Mouse (Mus musculus) forebrain, embryonic 15.5 days (tissue): ENCODE data around the gene Fbxw7. TPM values are rescaled to one million over a fixed set of nuclear protein-coding genes. Genes with fewer than 3 reads are reported as not detected.

ENCODE experiments used
- ATAC-seq: fragments of 200-750 bp; cut with Nextera tagmentation; replicated peaks from 2 replicates; pipeline ENCODE4 v1.8.0; 2017; ENCODE audit warnings: mild to moderate bottlenecking, moderate TSS enrichment, moderate library complexity
- H3K27ac ChIP-seq: fragments of 300-500 bp; sonication (generic); replicated peaks from 2 replicates; pipeline ENCODE4 v1.5.1; 2015; ENCODE audit warnings: mild to moderate bottlenecking, inconsistent platforms
- H3K27me3 ChIP-seq: fragments of 300-500 bp; sonication (generic); 2 replicates; pipeline ENCODE4 v1.6.1; 2015; ENCODE audit warnings: inconsistent platforms
- H3K36me3 ChIP-seq: fragments of 300-500 bp; sonication (generic); 2 replicates; pipeline ENCODE4 v1.6.1; 2015; ENCODE audit warnings: mild to moderate bottlenecking, inconsistent platforms
- H3K4me1 ChIP-seq: fragments of 300-500 bp; sonication (generic); 2 replicates; pipeline ENCODE4 v1.6.1; 2015; ENCODE audit warnings: inconsistent platforms
- H3K4me2 ChIP-seq: fragments of 300-500 bp; sonication (generic); replicated peaks from 2 replicates; pipeline ENCODE4 v1.6.1; 2015; ENCODE audit warnings: mild to moderate bottlenecking, inconsistent platforms
- H3K4me3 ChIP-seq: fragments of 300-500 bp; sonication (generic); 2 replicates; pipeline ENCODE4 v1.5.1; 2015; ENCODE audit warnings: mild to moderate bottlenecking, inconsistent platforms
- H3K9ac ChIP-seq: fragments of 300-500 bp; sonication (generic); replicated peaks from 2 replicates; pipeline ENCODE4 v1.6.1; 2015; ENCODE audit warnings: mild to moderate bottlenecking, inconsistent platforms
- H3K9me3 ChIP-seq: fragments of 300-500 bp; sonication (generic); 2 replicates; pipeline ENCODE4 v1.6.1; 2016; ENCODE audit warnings: inconsistent platforms
- WGBS: fragments of 180-500 bp; shearing (Covaris S2); methylation state at CpG from one replicate; pipeline ENCODE4 v1.1.7; 2015; ENCODE audit warnings: mixed read lengths; 5-methylcytosine and 5-hydroxymethylcytosine counted together
- polyA plus RNA-seq: library from polyadenylated mRNA; unstranded; fragments of >200 nt; fragmentation: Nextera tagmentation; extraction: Ambion mirVana; gene quantifications from 2 replicates; pipeline ENCODE4 v1.2.1, GENCODE M21; 2015

The Fbxw7 gene
- polyA plus RNA-seq, 1 experiment from 2014 or later = 37.6 TPM

DNA sequence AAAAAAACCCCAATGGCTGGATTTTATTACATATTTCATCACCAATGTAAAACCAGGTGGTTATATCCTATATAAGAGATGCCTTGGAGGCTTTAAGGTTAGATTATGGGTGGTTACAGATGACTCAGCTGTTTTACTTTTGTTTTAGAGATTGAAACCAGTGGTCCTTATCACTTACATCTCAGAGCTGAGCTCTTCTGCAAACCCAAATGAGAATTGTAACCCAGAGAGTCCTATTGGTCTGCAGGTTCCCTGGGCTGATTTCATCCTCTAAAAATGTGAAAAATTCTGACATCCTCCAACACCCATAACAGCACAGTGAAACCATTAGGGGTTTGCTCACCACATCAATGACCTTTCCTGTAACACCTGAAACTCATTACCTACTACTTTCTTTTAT lies 6.2 kb upstream of the Fbxw7 start:
- Histone ChIP-seq H3K36me3 (no peaks in the 10 kb centered on the region), H3K4me1 (peaks cover 15% of the 10 kb centered on the region), H3K27ac (no peak overlapping the region), H3K9me3 (no peaks in the 10 kb centered on the region), H3K4me2 (no peak overlapping the region), H3K27me3 (no peaks in the 10 kb centered on the region), H3K4me3 (no peak overlapping the region), H3K9ac (no peak overlapping the region)
- ATAC-seq = no peak

GRCm38 (mm10) chr3:84810803-84811202 lies 4.3 kb upstream of the Fbxw7 start:
- Histone ChIP-seq H3K27me3 (no peaks in the 10 kb centered on the region), H3K4me1 (peaks cover 22% of the 10 kb centered on the region), H3K9ac (no peak overlapping the region), H3K9me3 (no peaks in the 10 kb centered on the region), H3K36me3 (no peaks in the 10 kb centered on the region), H3K27ac (no peak overlapping the region), H3K4me2 (no peak overlapping the region), H3K4me3 (no peak overlapping the region)
- no peak for ATAC-seq

DNA sequence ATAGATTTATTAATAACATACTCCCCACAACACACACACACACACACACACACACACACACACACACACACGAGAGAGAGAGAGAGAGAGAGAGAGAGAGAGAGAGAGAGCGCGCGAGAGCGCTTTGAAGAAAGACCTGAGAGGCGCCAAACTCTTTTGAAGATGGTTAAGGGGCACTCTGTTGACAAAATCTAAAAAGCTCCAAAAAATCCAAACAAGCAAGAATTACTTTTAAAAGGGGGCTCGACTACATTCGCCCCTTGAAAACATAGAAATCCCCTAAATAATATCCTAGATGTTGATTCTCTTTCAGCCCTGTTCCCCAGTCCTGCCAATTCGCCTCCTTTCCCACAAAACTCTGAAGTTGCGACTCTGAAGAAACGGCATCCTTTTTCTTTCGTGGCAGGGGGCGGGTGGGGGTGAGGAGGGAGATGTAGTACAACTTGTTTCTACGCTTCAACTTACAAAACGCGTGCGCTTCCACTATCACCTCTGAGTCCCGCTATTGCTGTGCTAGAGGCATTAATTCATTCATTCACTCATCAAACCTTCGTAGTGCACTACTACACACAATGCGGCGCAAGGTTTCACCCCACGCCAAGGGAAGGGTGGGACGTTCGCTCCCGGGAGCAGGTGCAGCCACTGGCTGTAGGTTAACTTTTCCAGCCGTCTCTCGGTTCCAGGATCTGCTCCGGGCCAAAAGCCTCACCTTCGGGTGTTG lies 1.5 kb upstream of the Fbxw7 start:
- Histone ChIP-seq H3K4me3 (peak overlapping the region; percentile 87), H3K9ac (peak overlapping the region; percentile 76), H3K4me2 (peak overlapping the region; percentile 58), H3K9me3 (no peaks in the 10 kb centered on the region), H3K27ac (peak overlapping the region; percentile 97), H3K27me3 (no peaks in the 10 kb centered on the region), H3K4me1 (peaks cover 35% of the 10 kb centered on the region), H3K36me3 (no peaks in the 10 kb centered on the region)
- no peak; the same call in 1 of the 2 replicates for ATAC-seq
- WGBS = under 1% methylated on average over 29 of the region's 29 CpGs

- H3K36me3 ChIP-seq = no peaks in the 10 kb centered on the region
- under 1% methylated on average over 57 of the region's 60 CpGs for WGBS
- H3K27me3 ChIP-seq = no peaks in the 10 kb centered on the region
- peak overlapping the region; percentile 97 for H3K27ac ChIP-seq
- no peaks in the 10 kb centered on the region for H3K9me3 ChIP-seq
- H3K9ac ChIP-seq = peak overlapping the region; percentile 86
- H3K4me2 ChIP-seq = peak overlapping the region; percentile 99
- H3K4me1 ChIP-seq = peaks cover 35% of the 10 kb centered on the region
- H3K4me3 ChIP-seq = peak overlapping the region; percentile 87
- peak; percentile 98 for ATAC-seq
Measured at GRCm38 (mm10) chr3:84814157-84814761, 809 bp upstream of the Fbxw7 start.

DNA sequence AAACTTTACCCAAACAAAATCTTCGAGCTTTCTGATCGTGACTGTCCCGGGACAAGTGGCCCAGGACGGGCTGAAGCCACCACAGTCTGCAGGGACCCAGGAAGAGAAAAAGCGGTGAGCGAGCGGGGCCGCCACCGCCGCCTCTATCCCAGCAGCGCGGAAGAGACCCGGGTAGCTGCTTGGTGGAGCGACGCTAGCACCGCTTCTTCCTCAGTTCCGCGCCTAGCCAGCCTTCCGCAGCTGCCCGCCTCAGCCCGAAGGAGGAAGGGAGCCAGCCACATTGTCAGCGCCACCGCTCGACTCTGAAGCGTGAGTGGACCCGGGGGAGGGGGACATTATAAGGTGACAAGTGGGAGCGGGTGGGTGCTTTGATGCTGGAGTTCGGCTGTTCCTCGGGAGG lies 393 bp downstream of the Fbxw7 start:
- WGBS = 0% methylated on average over 29 of the region's 29 CpGs
- H3K9ac ChIP-seq = peak overlapping the region; percentile 86
- no peak for ATAC-seq
- H3K4me2 ChIP-seq = peak overlapping the region; percentile 99
- peak overlapping the region; percentile 87 for H3K4me3 ChIP-seq
- no peaks in the 10 kb centered on the region for H3K9me3 ChIP-seq
- H3K27me3 ChIP-seq = no peaks in the 10 kb centered on the region
- H3K4me1 ChIP-seq = peaks cover 35% of the 10 kb centered on the region
- peak overlapping the region; percentile 97 for H3K27ac ChIP-seq
- H3K36me3 ChIP-seq = no peaks in the 10 kb centered on the region

DNA sequence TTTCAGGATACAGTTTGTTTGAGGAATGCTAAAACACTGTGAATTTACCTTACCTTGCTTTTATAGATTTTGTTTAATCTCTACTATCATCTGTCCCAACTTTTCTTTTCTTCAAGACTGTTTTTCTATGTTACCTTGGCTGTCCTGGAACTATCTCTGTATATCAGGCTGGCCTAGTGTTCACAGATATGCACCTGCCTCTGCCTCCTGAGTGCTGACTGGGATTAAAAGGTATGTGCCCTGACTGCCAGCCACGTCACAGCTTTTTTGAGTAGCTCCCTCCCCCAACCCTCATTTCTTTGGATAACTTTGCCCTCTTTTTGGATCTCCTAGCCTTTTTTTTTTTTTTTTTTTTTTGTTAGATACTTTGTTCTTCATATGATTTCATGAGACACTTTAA lies 1.9 kb downstream of the Fbxw7 start:
- no peaks in the 10 kb centered on the region for H3K9me3 ChIP-seq
- no peaks in the 10 kb centered on the region for H3K27me3 ChIP-seq
- WGBS = 43% methylated on average over 1 of the region's 1 CpGs
- H3K9ac ChIP-seq = no peak overlapping the region
- H3K27ac ChIP-seq = no peak overlapping the region
- peaks cover 35% of the 10 kb centered on the region for H3K4me1 ChIP-seq
- no peak for ATAC-seq
- H3K36me3 ChIP-seq = no peaks in the 10 kb centered on the region
- H3K4me3 ChIP-seq = no peak overlapping the region
- H3K4me2 ChIP-seq = no peak overlapping the region

- no peak for ATAC-seq
- Histone ChIP-seq H3K9ac (no peak overlapping the region), H3K27me3 (no peaks in the 10 kb centered on the region), H3K4me1 (peaks cover 14% of the 10 kb centered on the region), H3K36me3 (no peaks in the 10 kb centered on the region), H3K4me3 (no peak overlapping the region), H3K9me3 (no peaks in the 10 kb centered on the region), H3K27ac (no peak overlapping the region), H3K4me2 (no peak overlapping the region)
- WGBS = 38% methylated on average over 2 of the region's 2 CpGs
Measured at GRCm38 (mm10) chr3:84820654-84821201, 5.7 kb downstream of the Fbxw7 start.

DNA sequence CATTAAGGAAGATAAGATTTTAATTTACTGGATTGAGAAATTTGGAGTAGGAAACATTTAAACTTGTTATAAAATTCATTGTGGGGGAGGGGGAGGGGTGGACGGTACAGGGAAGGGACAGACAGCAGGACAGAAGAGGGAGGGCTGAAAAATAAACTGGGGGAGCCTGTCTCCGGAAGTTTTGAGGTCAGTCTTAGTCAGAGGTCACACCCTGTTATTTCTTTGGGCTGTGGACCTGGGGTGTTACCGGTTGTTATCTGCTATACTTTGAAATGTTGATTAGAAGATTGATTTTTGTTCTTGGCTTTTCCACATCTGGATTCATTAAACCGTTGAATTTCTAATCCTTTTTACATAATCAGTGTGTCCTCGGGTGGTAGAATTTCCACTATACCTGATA lies 10.9 kb downstream of the Fbxw7 start:
- Histone ChIP-seq H3K36me3 (no peaks in the 10 kb centered on the region), H3K9me3 (no peaks in the 10 kb centered on the region), H3K9ac (no peak overlapping the region), H3K27me3 (no peaks in the 10 kb centered on the region), H3K27ac (no peak overlapping the region), H3K4me2 (no peak overlapping the region), H3K4me1 (0 out of 2 replicates have a peak, but pooled peaks cover 5% of the 10 kb centered on the region), H3K4me3 (no peak overlapping the region)
- ATAC-seq = no peak
- WGBS = 70% methylated on average over 5 of the region's 5 CpGs

GRCm38 (mm10) chr3:84826405-84826804 lies 11.3 kb downstream of the Fbxw7 start:
- no peak for ATAC-seq
- no peaks in the 10 kb centered on the region for H3K36me3 ChIP-seq
- no peak overlapping the region for H3K27ac ChIP-seq
- 58% methylated on average over 3 of the region's 3 CpGs for WGBS
- H3K4me1 ChIP-seq = 0 out of 2 replicates have a peak, but pooled peaks cover 5% of the 10 kb centered on the region
- no peak overlapping the region for H3K9ac ChIP-seq
- H3K27me3 ChIP-seq = no peaks in the 10 kb centered on the region
- no peaks in the 10 kb centered on the region for H3K9me3 ChIP-seq
- H3K4me3 ChIP-seq = no peak overlapping the region
- H3K4me2 ChIP-seq = no peak overlapping the region

- no peaks in the 10 kb centered on the region for H3K36me3 ChIP-seq
- WGBS = 70% methylated on average over 3 of the region's 3 CpGs
- H3K27me3 ChIP-seq = no peaks in the 10 kb centered on the region
- no peaks in the 10 kb centered on the region for H3K9me3 ChIP-seq
- no peak overlapping the region for H3K4me3 ChIP-seq
- ATAC-seq = no peak
- no peak overlapping the region for H3K9ac ChIP-seq
- no peak overlapping the region for H3K4me2 ChIP-seq
- H3K4me1 ChIP-seq = 0 out of 2 replicates have a peak, but pooled peaks cover 5% of the 10 kb centered on the region
- H3K27ac ChIP-seq = no peak overlapping the region
Measured at GRCm38 (mm10) chr3:84826938-84827337, 11.9 kb downstream of the Fbxw7 start.

GRCm38 (mm10) chr3:84827617-84828016 lies 12.5 kb downstream of the Fbxw7 start:
- no peak for ATAC-seq
- H3K9ac ChIP-seq = no peak overlapping the region
- H3K9me3 ChIP-seq = no peaks in the 10 kb centered on the region
- no peak overlapping the region for H3K4me3 ChIP-seq
- 0 out of 2 replicates have a peak, but pooled peaks cover 5% of the 10 kb centered on the region for H3K4me1 ChIP-seq
- no peaks in the 10 kb centered on the region for H3K27me3 ChIP-seq
- no peak overlapping the region for H3K27ac ChIP-seq
- no peak overlapping the region for H3K4me2 ChIP-seq
- H3K36me3 ChIP-seq = no peaks in the 10 kb centered on the region
- WGBS = 88% methylated on average over 4 of the region's 4 CpGs

DNA sequence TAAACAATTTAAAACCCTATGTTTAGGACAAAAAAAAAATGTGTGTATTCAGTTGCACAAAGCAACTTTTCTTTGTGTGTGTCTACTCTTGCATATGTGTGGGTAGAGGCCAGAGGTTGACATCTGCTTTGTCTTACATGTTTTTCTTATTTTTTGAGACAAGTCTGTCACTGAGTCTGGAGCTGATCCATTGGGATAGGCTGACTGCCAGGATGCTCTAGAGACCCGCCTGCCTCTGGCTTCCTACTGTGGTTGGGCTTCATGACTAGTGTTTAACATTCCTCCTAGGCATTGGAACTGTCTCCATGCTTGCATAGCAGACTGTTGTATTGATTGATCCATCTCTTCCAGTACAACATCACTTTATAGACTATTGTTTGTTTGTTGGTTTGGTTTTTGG lies 14.3 kb downstream of the Fbxw7 start:
- Histone ChIP-seq H3K27ac (no peak overlapping the region), H3K9ac (no peak overlapping the region), H3K27me3 (no peaks in the 10 kb centered on the region), H3K9me3 (no peaks in the 10 kb centered on the region), H3K4me1 (0 out of 2 replicates have a peak, but pooled peaks cover 5% of the 10 kb centered on the region), H3K36me3 (no peaks in the 10 kb centered on the region), H3K4me3 (no peak overlapping the region), H3K4me2 (no peak overlapping the region)
- no peak for ATAC-seq
- WGBS = 61% methylated on average over 1 of the region's 1 CpGs
